Mouse (Mus musculus): ENCODE measurements around the gene Gtf3c4. TPM values are rescaled to one million over a fixed set of nuclear protein-coding genes. Genes with fewer than 3 reads are reported as not detected.

Gtf3c4 gene
- polyA plus RNA-seq, 1 experiment from 2014 or later, result 13.9 TPM

DNA sequence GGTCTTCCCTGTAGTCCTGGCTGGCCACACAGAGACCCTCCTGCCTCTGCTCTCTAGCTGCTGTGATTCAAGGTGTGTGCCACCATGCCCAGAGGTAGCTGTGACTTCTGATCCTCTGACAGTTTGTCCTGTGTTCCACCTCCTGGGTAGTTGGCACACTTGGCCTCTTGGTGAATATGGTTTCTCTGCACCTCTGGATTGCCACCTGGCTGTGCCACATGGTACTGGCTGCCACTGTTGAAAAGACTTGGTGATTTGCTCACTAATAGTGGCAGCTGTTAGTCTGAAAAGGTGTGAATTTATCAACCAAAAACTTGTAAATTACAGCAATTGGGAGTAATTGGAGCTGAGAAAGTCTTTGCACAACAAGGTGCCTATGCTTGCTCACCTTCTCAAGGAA is 23.7 kb upstream of the Gtf3c4 start:
- H3K27me3 ChIP-seq (ENCODE audit: control insufficient read depth, insufficient read depth, low read length), result no peaks in the 10 kb centered on the region
- peaks cover 93% of the 10 kb centered on the region for H3K36me3 ChIP-seq (ENCODE audit: control insufficient read depth, insufficient read depth, low read length)
- no peak overlapping the region for H3K27ac ChIP-seq (replicated peaks in 1 of 2; ENCODE audit: control insufficient read depth in 1 of 2, insufficient read depth in 1 of 2, low read depth in 2 of 2, low read length in 2 of 2)
- no peak overlapping the region for H3K9ac ChIP-seq (ENCODE audit: low read length)
- no peaks in the 10 kb centered on the region for H3K9me3 ChIP-seq (ENCODE audit: control insufficient read depth, low read length)
- H3K4me2 ChIP-seq (ENCODE audit: low read length), result no peak overlapping the region
- no peaks in the 10 kb centered on the region for H3K4me1 ChIP-seq (ENCODE audit: control insufficient read depth in 2 of 2, insufficient read depth in 2 of 2, low read length in 2 of 2)
- ATAC-seq (ENCODE audit: insufficient number of reproducible peaks, insufficient read depth, low FRiP score, low read depth), result no peak
- H3K4me3 ChIP-seq (ENCODE audit: control insufficient read depth in 1 of 2, insufficient read depth in 1 of 2, low read depth in 1 of 2, low read length in 2 of 2), result no peak overlapping the region

DNA sequence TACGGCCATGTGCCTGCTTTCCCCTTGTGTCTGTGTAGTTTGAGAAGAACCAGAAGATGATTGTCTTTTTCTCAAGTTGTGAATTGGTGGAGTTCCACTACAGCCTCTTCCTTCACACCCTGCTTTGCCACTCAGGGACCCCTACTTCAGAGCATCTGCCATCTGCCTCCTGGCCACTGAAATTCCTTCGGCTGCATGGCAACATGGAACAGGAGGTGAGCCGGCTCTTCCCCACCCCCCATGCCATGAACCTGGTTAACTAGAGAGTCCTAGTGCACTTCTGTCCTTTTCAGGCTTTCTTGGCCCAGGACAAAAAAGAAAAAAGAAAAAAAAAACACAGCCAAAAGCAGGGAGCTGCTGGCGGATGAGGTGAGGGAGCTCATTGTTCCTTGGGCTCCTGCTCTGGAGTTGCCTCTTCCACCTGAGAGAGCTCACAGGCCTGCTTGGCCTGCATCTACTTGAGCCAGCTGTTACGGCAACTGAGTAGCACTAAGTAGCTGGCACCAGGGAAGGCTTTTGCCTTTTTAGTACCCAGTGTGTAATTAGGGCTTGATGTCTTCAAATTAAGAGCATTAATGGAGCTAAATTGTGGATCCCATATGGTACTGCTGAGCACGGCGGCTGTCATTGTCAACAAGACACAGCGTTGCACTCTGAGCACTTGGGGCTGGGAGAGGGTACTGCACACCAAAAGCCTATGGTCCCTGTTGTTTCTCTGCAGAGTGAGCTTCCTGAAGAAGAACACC is 20.7 kb upstream of the Gtf3c4 start:
- no peaks in the 10 kb centered on the region for H3K9me3 ChIP-seq (ENCODE audit: control insufficient read depth, low read length)
- 92% methylated on average over 8 of the region's 8 CpGs for WGBS
- no peak overlapping the region for H3K4me3 ChIP-seq (ENCODE audit: control insufficient read depth in 1 of 2, insufficient read depth in 1 of 2, low read depth in 1 of 2, low read length in 2 of 2)
- H3K27me3 ChIP-seq (ENCODE audit: control insufficient read depth, insufficient read depth, low read length), result no peaks in the 10 kb centered on the region
- no peak overlapping the region for H3K4me2 ChIP-seq (ENCODE audit: low read length)
- ATAC-seq (ENCODE audit: insufficient number of reproducible peaks, insufficient read depth, low FRiP score, low read depth), result no peak
- no peaks in the 10 kb centered on the region for H3K4me1 ChIP-seq (ENCODE audit: control insufficient read depth in 2 of 2, insufficient read depth in 2 of 2, low read length in 2 of 2)
- H3K9ac ChIP-seq (ENCODE audit: low read length), result no peak overlapping the region
- H3K27ac ChIP-seq (replicated peaks in 1 of 2; ENCODE audit: control insufficient read depth in 1 of 2, insufficient read depth in 1 of 2, low read depth in 2 of 2, low read length in 2 of 2), result no peak overlapping the region
- peaks cover 96% of the 10 kb centered on the region for H3K36me3 ChIP-seq (ENCODE audit: control insufficient read depth, insufficient read depth, low read length)

DNA sequence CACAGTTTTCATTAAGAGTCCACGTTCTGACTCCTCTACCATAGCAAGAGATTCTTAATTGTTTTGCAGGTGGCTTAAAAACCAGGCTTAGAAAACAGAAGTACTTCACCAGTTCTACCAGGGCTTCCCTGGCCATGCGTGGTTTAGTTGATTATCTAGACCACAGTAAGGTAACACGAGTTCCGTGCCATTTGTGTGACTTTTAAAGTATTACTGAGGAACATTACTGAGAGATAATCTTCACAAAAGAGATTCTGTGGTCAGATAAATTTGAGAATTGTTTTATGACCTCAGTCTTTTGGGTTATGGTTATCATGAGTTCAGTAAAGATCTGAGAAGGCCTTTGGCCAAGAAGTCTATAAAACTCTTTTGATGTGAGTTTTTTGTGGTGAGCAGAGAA is 19.1 kb upstream of the Gtf3c4 start:
- Histone ChIP-seq H3K36me3 (ENCODE audit: control insufficient read depth, insufficient read depth, low read length) (peaks cover 92% of the 10 kb centered on the region), H3K9ac (ENCODE audit: low read length) (no peak overlapping the region), H3K27ac (replicated peaks in 1 of 2; ENCODE audit: control insufficient read depth in 1 of 2, insufficient read depth in 1 of 2, low read depth in 2 of 2, low read length in 2 of 2) (no peak overlapping the region), H3K4me2 (ENCODE audit: low read length) (no peak overlapping the region), H3K27me3 (ENCODE audit: control insufficient read depth, insufficient read depth, low read length) (no peaks in the 10 kb centered on the region), H3K4me1 (ENCODE audit: control insufficient read depth in 2 of 2, insufficient read depth in 2 of 2, low read length in 2 of 2) (no peaks in the 10 kb centered on the region), H3K4me3 (ENCODE audit: control insufficient read depth in 1 of 2, insufficient read depth in 1 of 2, low read depth in 1 of 2, low read length in 2 of 2) (no peak overlapping the region), H3K9me3 (ENCODE audit: control insufficient read depth, low read length) (no peaks in the 10 kb centered on the region)
- ATAC-seq (ENCODE audit: insufficient number of reproducible peaks, insufficient read depth, low FRiP score, low read depth), result no peak
- 93% methylated on average over 4 of the region's 4 CpGs for WGBS

DNA sequence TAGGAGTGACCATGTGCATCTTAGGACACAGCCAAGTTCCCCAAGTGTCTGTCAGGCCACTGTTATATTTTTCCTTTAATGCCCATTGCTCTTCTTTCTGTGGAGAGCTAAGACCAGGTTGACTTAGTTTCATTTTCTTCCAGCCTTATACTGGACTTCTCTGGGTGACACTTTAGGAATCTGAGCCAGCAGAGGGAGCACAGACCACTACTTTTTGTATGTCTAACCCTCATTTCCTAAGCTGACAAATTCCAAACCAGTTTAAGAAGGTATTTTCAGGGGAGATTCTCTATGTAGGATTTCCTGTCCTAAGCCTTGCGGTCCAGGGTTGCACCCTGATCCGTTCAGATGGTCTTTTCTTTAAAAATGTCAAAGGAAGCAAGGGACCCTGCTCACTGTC is 15.6 kb upstream of the Gtf3c4 start:
- Histone ChIP-seq H3K27me3 (ENCODE audit: control insufficient read depth, insufficient read depth, low read length) (no peaks in the 10 kb centered on the region), H3K4me2 (ENCODE audit: low read length) (no peak overlapping the region), H3K4me3 (ENCODE audit: control insufficient read depth in 1 of 2, insufficient read depth in 1 of 2, low read depth in 1 of 2, low read length in 2 of 2) (no peak overlapping the region), H3K9me3 (ENCODE audit: control insufficient read depth, low read length) (no peaks in the 10 kb centered on the region), H3K27ac (replicated peaks in 1 of 2; ENCODE audit: control insufficient read depth in 1 of 2, insufficient read depth in 1 of 2, low read depth in 2 of 2, low read length in 2 of 2) (no peak overlapping the region), H3K36me3 (ENCODE audit: control insufficient read depth, insufficient read depth, low read length) (peaks cover 74% of the 10 kb centered on the region), H3K9ac (ENCODE audit: low read length) (no peak overlapping the region), H3K4me1 (ENCODE audit: control insufficient read depth in 2 of 2, insufficient read depth in 2 of 2, low read length in 2 of 2) (no peaks in the 10 kb centered on the region)
- no peak for ATAC-seq (ENCODE audit: insufficient number of reproducible peaks, insufficient read depth, low FRiP score, low read depth)
- 83% methylated on average over 2 of the region's 2 CpGs for WGBS

- Histone ChIP-seq H3K4me3 (ENCODE audit: control insufficient read depth in 1 of 2, insufficient read depth in 1 of 2, low read depth in 1 of 2, low read length in 2 of 2) (no peak overlapping the region), H3K4me1 (ENCODE audit: control insufficient read depth in 2 of 2, insufficient read depth in 2 of 2, low read length in 2 of 2) (no peaks in the 10 kb centered on the region), H3K36me3 (ENCODE audit: control insufficient read depth, insufficient read depth, low read length) (peaks cover 64% of the 10 kb centered on the region), H3K27ac (replicated peaks in 1 of 2; ENCODE audit: control insufficient read depth in 1 of 2, insufficient read depth in 1 of 2, low read depth in 2 of 2, low read length in 2 of 2) (no peak overlapping the region), H3K9me3 (ENCODE audit: control insufficient read depth, low read length) (no peaks in the 10 kb centered on the region), H3K4me2 (ENCODE audit: low read length) (no peak overlapping the region), H3K27me3 (ENCODE audit: control insufficient read depth, insufficient read depth, low read length) (no peaks in the 10 kb centered on the region), H3K9ac (ENCODE audit: low read length) (no peak overlapping the region)
- ATAC-seq (ENCODE audit: insufficient number of reproducible peaks, insufficient read depth, low FRiP score, low read depth), result no peak
- WGBS, result 87% methylated on average over 3 of the region's 3 CpGs
These were observed 12.4 kb upstream of the Gtf3c4 start for GRCm38 (mm10) chr2:28852594-28852993.

DNA sequence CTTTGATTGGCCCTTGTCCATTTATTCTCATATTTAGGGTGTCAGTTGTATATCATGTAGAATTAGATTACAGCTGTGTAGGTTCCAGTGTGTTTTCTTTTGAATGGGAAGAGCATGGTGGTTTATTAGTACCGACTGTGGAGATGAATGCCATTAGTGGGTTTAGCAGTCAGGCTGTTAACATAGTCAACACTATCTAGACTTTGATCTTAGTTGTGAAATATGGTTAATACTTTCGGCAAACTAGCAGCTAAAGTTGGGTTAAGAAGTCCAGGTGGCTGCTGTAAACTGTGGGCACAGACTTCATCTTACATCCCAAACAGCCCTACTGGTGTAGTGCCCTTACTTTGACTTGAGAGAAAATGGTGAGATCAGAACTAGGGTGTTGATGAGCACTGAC is 8.7 kb upstream of the Gtf3c4 start:
- Histone ChIP-seq H3K27ac (replicated peaks in 1 of 2; ENCODE audit: control insufficient read depth in 1 of 2, insufficient read depth in 1 of 2, low read depth in 2 of 2, low read length in 2 of 2) (no peak overlapping the region), H3K4me3 (ENCODE audit: control insufficient read depth in 1 of 2, insufficient read depth in 1 of 2, low read depth in 1 of 2, low read length in 2 of 2) (no peak overlapping the region), H3K36me3 (ENCODE audit: control insufficient read depth, insufficient read depth, low read length) (peaks cover 62% of the 10 kb centered on the region), H3K9ac (ENCODE audit: low read length) (no peak overlapping the region), H3K27me3 (ENCODE audit: control insufficient read depth, insufficient read depth, low read length) (no peaks in the 10 kb centered on the region), H3K4me2 (ENCODE audit: low read length) (no peak overlapping the region), H3K9me3 (ENCODE audit: control insufficient read depth, low read length) (no peaks in the 10 kb centered on the region), H3K4me1 (ENCODE audit: control insufficient read depth in 2 of 2, insufficient read depth in 2 of 2, low read length in 2 of 2) (no peaks in the 10 kb centered on the region)
- ATAC-seq (ENCODE audit: insufficient number of reproducible peaks, insufficient read depth, low FRiP score, low read depth), result no peak
- WGBS, result 92% methylated on average over 2 of the region's 2 CpGs

- Histone ChIP-seq H3K4me2 (ENCODE audit: low read length) (peak overlapping the region; percentile 87; the same call in 1 of the 2 replicates), H3K9ac (ENCODE audit: low read length) (0 out of 2 replicates have a peak overlapping the region, but pooled peaks have one; percentile 96), H3K9me3 (ENCODE audit: control insufficient read depth, low read length) (no peaks in the 10 kb centered on the region), H3K27ac (replicated peaks in 1 of 2; ENCODE audit: control insufficient read depth in 1 of 2, insufficient read depth in 1 of 2, low read depth in 2 of 2, low read length in 2 of 2) (no peak overlapping the region), H3K4me1 (ENCODE audit: control insufficient read depth in 2 of 2, insufficient read depth in 2 of 2, low read length in 2 of 2) (peaks cover 0 to 25% of the 10 kb centered on the region in 2 experiments; a peak in 3 of 4 replicates), H3K4me3 (ENCODE audit: control insufficient read depth in 1 of 2, insufficient read depth in 1 of 2, low read depth in 1 of 2, low read length in 2 of 2) (no peak overlapping the region), H3K27me3 (ENCODE audit: control insufficient read depth, insufficient read depth, low read length) (no peaks in the 10 kb centered on the region), H3K36me3 (ENCODE audit: control insufficient read depth, insufficient read depth, low read length) (peaks cover 25% of the 10 kb centered on the region)
- no peak for ATAC-seq (ENCODE audit: insufficient number of reproducible peaks, insufficient read depth, low FRiP score, low read depth)
- WGBS, result 75% methylated on average over 3 of the region's 3 CpGs
These were observed 1.9 kb upstream of the Gtf3c4 start for GRCm38 (mm10) chr2:28842042-28842441.

All from heart, embryonic 14.5 days (tissue).